Comparison of ENCODE assay signal across 16 mouse cellular contexts in the genomic region with DNA sequence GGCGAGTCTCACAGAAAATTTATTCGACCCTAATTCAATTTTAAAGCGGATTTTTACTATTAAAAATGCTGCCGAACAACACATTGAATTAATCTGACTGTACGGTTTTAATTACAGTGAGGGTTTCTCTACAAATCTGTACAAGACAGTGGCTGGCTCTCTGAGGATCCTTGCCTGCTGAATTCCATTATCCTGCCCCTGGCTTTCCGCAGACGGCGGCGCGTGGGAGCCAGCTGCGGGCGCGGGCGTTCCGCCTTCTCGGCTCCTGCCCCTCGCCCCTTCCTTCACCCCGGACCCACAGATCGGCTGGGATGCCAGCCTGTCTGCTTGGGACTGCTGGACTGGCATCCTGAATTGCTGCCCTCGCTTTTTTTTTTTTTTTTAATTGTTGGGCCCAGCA. TPM values are rescaled to one million over a fixed set of nuclear protein-coding genes. Genes with fewer than 3 reads are reported as not detected.
DNase-seq lines count a peak whose midpoint lies in the region; ATAC-seq lines count a peak whose summit lies in the region.
"Had no signal": no experiment of that assay in that cellular context is flagged by ENCODE, and none has a peak within 500 bp of the region (broad histone marks: within the 10 kb centered on the region; RNA-seq: fewer than 3 reads in every experiment).

No protein-coding gene starts in this region.

- no peak overlapping the region for H3K4me2 ChIP-seq in hindbrain, embryonic 14.5 days (replicated peaks)
- no peak overlapping the region for H3K4me2 ChIP-seq in hindbrain, embryonic 16.5 days (ENCODE audit: low read length)
- H3K4me2 ChIP-seq in embryonic facial prominence, embryonic 14.5 days (ENCODE audit: low read depth, low read length), result peak overlapping the region; percentile 46
- peak overlapping the region; percentile 46 for H3K4me2 ChIP-seq in limb, embryonic 12.5 days
- H3K4me2 ChIP-seq: hindbrain, embryonic 15.5 days; lung, embryonic 14.5 days; stomach, embryonic 15.5 days had no signal

- H3K4me3 ChIP-seq in hindbrain, embryonic 14.5 days (replicated peaks; ENCODE audit: low read length), result no peak overlapping the region
- H3K4me3 ChIP-seq in hindbrain, embryonic 16.5 days (ENCODE audit: low read length), result no peak overlapping the region
- peak overlapping the region; percentile 15 for H3K4me3 ChIP-seq in embryonic facial prominence, embryonic 14.5 days (ENCODE audit: low read depth, low read length)
- H3K4me3 ChIP-seq in limb, embryonic 12.5 days (replicated peaks), result peak overlapping the region; percentile 13; the same call in 1 of the 2 replicates
- H3K4me3 ChIP-seq: hindbrain, embryonic 15.5 days; stomach, embryonic 15.5 days had no signal

- under 1% methylated on average over 20 of the region's 20 CpGs for WGBS in hindbrain, embryonic 14.5 days
- 0% methylated on average over 20 of the region's 20 CpGs for WGBS in hindbrain, embryonic 16.5 days
- whole genome bisulfite sequencing in embryonic facial prominence, embryonic 14.5 days, result 1% methylated on average over 20 of the region's 20 CpGs
- WGBS in limb, embryonic 12.5 days, result under 1% methylated on average over 20 of the region's 20 CpGs

- H3K4me1 ChIP-seq in hindbrain, embryonic 14.5 days (replicated peaks; ENCODE audit: control insufficient read depth, insufficient read depth, low read length), result no peaks in the 10 kb centered on the region
- no peaks in the 10 kb centered on the region for H3K4me1 ChIP-seq in hindbrain, embryonic 16.5 days (ENCODE audit: control insufficient read depth, insufficient read depth, low read depth, low read length)
- H3K4me1 ChIP-seq in embryonic facial prominence, embryonic 14.5 days (ENCODE audit: control insufficient read depth, insufficient read depth, low read length), result no peaks in the 10 kb centered on the region
- peaks cover 40% of the 10 kb centered on the region for H3K4me1 ChIP-seq in limb, embryonic 12.5 days (replicated peaks)
- H3K4me1 ChIP-seq: hindbrain, embryonic 15.5 days had no signal

- peaks cover 98% of the 10 kb centered on the region for H3K27me3 ChIP-seq in hindbrain, embryonic 14.5 days (ENCODE audit: control insufficient read depth, insufficient read depth, low read length)
- peaks cover 68% of the 10 kb centered on the region for H3K27me3 ChIP-seq in hindbrain, embryonic 16.5 days (replicated peaks; ENCODE audit: control insufficient read depth, insufficient read depth, low read length)
- H3K27me3 ChIP-seq in embryonic facial prominence, embryonic 14.5 days (replicated peaks; ENCODE audit: control insufficient read depth, insufficient read depth, low read length), result peaks cover 97% of the 10 kb centered on the region
- H3K27me3 ChIP-seq in limb, embryonic 12.5 days, result peaks cover 96% of the 10 kb centered on the region

- peak; percentile 27 for DNase-seq in hindbrain, embryonic 14.5 days (ENCODE audit: low spot score)
- peak; percentile 73 for DNase-seq in embryonic facial prominence, embryonic 14.5 days (ENCODE audit: low spot score)
- DNase-seq in retina, embryonic 14.5 days (ENCODE audit: low spot score), result peak; percentile 31
- no peak for DNase-seq in layer of hippocampus, postnatal 10 days (ENCODE audit: low spot score in 2 of 2)
- DNase-seq in kidney, adult 9 months, result no peak
- DNase-seq: cerebellum, adult 11 months; kidney, postnatal 25 days; lung, embryonic 14.5 days; thymus, postnatal 36 days had no signal

- H3K9me3 ChIP-seq in hindbrain, embryonic 14.5 days (ENCODE audit: control insufficient read depth, low read length), result no peaks in the 10 kb centered on the region
- H3K9me3 ChIP-seq in hindbrain, embryonic 16.5 days (ENCODE audit: control insufficient read depth, low read length), result no peaks in the 10 kb centered on the region
- H3K9me3 ChIP-seq in embryonic facial prominence, embryonic 14.5 days (ENCODE audit: control insufficient read depth, low read length), result no peaks in the 10 kb centered on the region
- H3K9me3 ChIP-seq in limb, embryonic 12.5 days, result no peaks in the 10 kb centered on the region
- H3K9me3 ChIP-seq: hindbrain, embryonic 15.5 days; stomach, embryonic 15.5 days had no signal

- H3K27ac ChIP-seq in hindbrain, embryonic 14.5 days, result no peak overlapping the region
- H3K27ac ChIP-seq in hindbrain, embryonic 16.5 days (ENCODE audit: low read depth, low read length), result no peak overlapping the region
- H3K27ac ChIP-seq in embryonic facial prominence, embryonic 14.5 days (replicated peaks; ENCODE audit: low read depth, low read length), result 0 out of 2 replicates have a peak overlapping the region, but pooled peaks have one; percentile 9
- no peak overlapping the region for H3K27ac ChIP-seq in limb, embryonic 12.5 days
- H3K27ac ChIP-seq: hindbrain, embryonic 15.5 days; stomach, embryonic 15.5 days had no signal

- H3K36me3 ChIP-seq in hindbrain, embryonic 14.5 days (replicated peaks; ENCODE audit: control insufficient read depth, insufficient read depth), result no peaks in the 10 kb centered on the region
- no peaks in the 10 kb centered on the region for H3K36me3 ChIP-seq in hindbrain, embryonic 16.5 days (ENCODE audit: control insufficient read depth, insufficient read depth, low read length)
- no peaks in the 10 kb centered on the region for H3K36me3 ChIP-seq in embryonic facial prominence, embryonic 14.5 days (ENCODE audit: control insufficient read depth, insufficient read depth, low read length)
- no peaks in the 10 kb centered on the region for H3K36me3 ChIP-seq in limb, embryonic 12.5 days
- H3K36me3 ChIP-seq: hindbrain, embryonic 15.5 days; stomach, embryonic 15.5 days had no signal

- H3K9ac ChIP-seq in hindbrain, embryonic 14.5 days, result no peak overlapping the region
- no peak overlapping the region for H3K9ac ChIP-seq in hindbrain, embryonic 16.5 days (ENCODE audit: low read depth, low read length)
- peak overlapping the region; percentile 17; the same call in 1 of the 2 replicates for H3K9ac ChIP-seq in embryonic facial prominence, embryonic 14.5 days (ENCODE audit: low read depth, low read length)
- no peak overlapping the region for H3K9ac ChIP-seq in limb, embryonic 12.5 days (replicated peaks)
- H3K9ac ChIP-seq: hindbrain, embryonic 15.5 days; lung, embryonic 14.5 days; stomach, embryonic 15.5 days had no signal

- ATAC-seq in hindbrain, embryonic 14.5 days (ENCODE audit: low FRiP score), result no peak
- ATAC-seq in hindbrain, embryonic 16.5 days, result no peak
- no peak for ATAC-seq in embryonic facial prominence, embryonic 14.5 days (ENCODE audit: low read depth)
- ATAC-seq in limb, embryonic 12.5 days (ENCODE audit: insufficient number of reproducible peaks, insufficient read depth, low FRiP score, low TSS enrichment, low read depth), result no peak
- ATAC-seq: CD4-positive, CD25-positive, alpha-beta regulatory T cell, adult 4 months had no signal

RNA-seq across cellular contexts. Expression of a gene that starts 6.8 kb away (rescaled TPM):
- not detected in 2 replicates for polyA plus RNA-seq in hindbrain, embryonic 14.5 days (2014; fragmentation: Nextera tagmentation; extraction: Ambion mirVana)
- 0.45 TPM in 1 of 2 replicates, not detected in the other for polyA plus RNA-seq in hindbrain, embryonic 16.5 days (2015; fragmentation: Nextera tagmentation; extraction: Ambion mirVana)
- polyA plus RNA-seq in embryonic facial prominence, embryonic 14.5 days (2014; fragmentation: Nextera tagmentation; extraction: Ambion mirVana), result 2.8 and 3.7 TPM in 2 replicates
- 2.2 and 2.5 TPM in 2 replicates for polyA plus RNA-seq in limb, embryonic 12.5 days (2016; fragmentation: Nextera tagmentation; extraction: Ambion mirVana)
- total RNA-seq in layer of hippocampus, postnatal 10 days (2021), result 1 to 10 TPM; 6.6 to 7.0 TPM
- total RNA-seq: adrenal gland, adult 18-20 months; megakaryocyte-erythroid progenitor cell, adult 5-6 weeks had no signal
- polyA plus RNA-seq: CD4-positive, CD25-positive, alpha-beta regulatory T cell, adult 4 months; lung, embryonic 14.5 days had no signal

RNA-seq across cellular contexts. Expression of a gene that starts 25.6 kb away (rescaled TPM):
- polyA plus RNA-seq in hindbrain, embryonic 14.5 days (2014; fragmentation: Nextera tagmentation; extraction: Ambion mirVana), result not detected in 2 replicates
- 3.7 TPM in 1 of 2 replicates, not detected in the other for polyA plus RNA-seq in hindbrain, embryonic 16.5 days (2015; fragmentation: Nextera tagmentation; extraction: Ambion mirVana)
- polyA plus RNA-seq in embryonic facial prominence, embryonic 14.5 days (2014; fragmentation: Nextera tagmentation; extraction: Ambion mirVana), result 38.0 and 40.2 TPM in 2 replicates
- polyA plus RNA-seq in limb, embryonic 12.5 days (2016; fragmentation: Nextera tagmentation; extraction: Ambion mirVana), result 33.9 and 42.5 TPM in 2 replicates
- total RNA-seq in layer of hippocampus, postnatal 10 days (2021), result 1 to 10 TPM; 5.8 to 5.9 TPM
- total RNA-seq: megakaryocyte-erythroid progenitor cell, adult 5-6 weeks had no signal
- polyA plus RNA-seq: CD4-positive, CD25-positive, alpha-beta regulatory T cell, adult 4 months had no signal

Comparison
In these comparisons a context has a peak if more than half of its experiments do, and no peak if none do; other contexts are left out.
1. DNase-seq: peak in hindbrain, embryonic 14.5 days (single experiment), embryonic facial prominence, embryonic 14.5 days (single experiment) and retina, embryonic 14.5 days (single experiment); none in layer of hippocampus, postnatal 10 days (0 of 2) and kidney, adult 9 months (single experiment).
2. H3K4me2 ChIP-seq: peak in embryonic facial prominence, embryonic 14.5 days (single experiment) and limb, embryonic 12.5 days (single experiment); none in hindbrain, embryonic 14.5 days (single experiment) and hindbrain, embryonic 16.5 days (single experiment).
3. H3K4me3 ChIP-seq: peak in embryonic facial prominence, embryonic 14.5 days (single experiment) and limb, embryonic 12.5 days (single experiment); none in hindbrain, embryonic 14.5 days (single experiment) and hindbrain, embryonic 16.5 days (single experiment).